Mouse (Mus musculus): Measurements from ENCODE around the gene Cmbl.

DNA sequence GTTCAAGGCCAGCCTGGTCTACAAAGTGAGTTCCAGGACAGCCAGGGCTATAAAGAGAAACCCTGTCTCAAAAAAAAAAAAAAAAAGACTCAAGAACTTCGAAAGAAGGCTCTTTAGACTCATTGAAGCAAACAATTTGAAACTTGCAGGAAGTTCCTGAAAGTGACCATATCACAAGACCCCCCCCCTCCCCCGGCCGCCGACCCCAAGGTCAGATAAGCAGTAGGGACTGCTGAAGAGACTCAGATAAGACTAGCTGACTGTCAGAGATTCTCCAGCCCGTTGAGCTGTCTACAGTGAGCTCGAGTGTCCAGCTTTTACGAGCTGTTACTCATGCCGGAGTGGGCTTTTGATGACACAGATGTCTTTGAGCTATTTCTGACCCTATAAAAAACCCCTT, 2.3 kb upstream of the Cmbl start:
- no peak for TF ChIP-seq CTCF (IDR thresholded peaks at IDR 0.05; ENCODE audit: borderline replicate concordance, control insufficient read depth, extremely low read depth, insufficient read depth, low read length, poor library complexity)
- no peak for TF ChIP-seq POLR2A (IDR thresholded peaks at IDR 0.05; ENCODE audit: control insufficient read depth, extremely low read depth, insufficient read depth, low read length, poor library complexity)

Measured in thymus, adult 2 months (tissue).